Mouse (Mus musculus) frontal cortex, adult 2 months (tissue): ENCODE data around the gene Dapk2. TPM values are rescaled to one million over a fixed set of nuclear protein-coding genes. Genes with fewer than 3 reads are reported as not detected.
A peak's percentile ranks its signal among the peaks of the same experiment; 100 is the strongest.

Source experiments
- DNase-seq, 2 experiments: peaks; one replicate each; pipeline ENCODE4 v3.0.0; 2022; ENCODE audit warnings: low spot score in 1 of 2; ENCODE audit errors: extremely low spot score in 1 of 2
- polyA plus RNA-seq: library from polyadenylated mRNA; depleted of rRNA; stranded (reverse); fragments of >200 nt; gene quantifications from 2 replicates; pipeline ENCODE4 v1.2.3, GENCODE M21; 2012

Dapk2 gene
- polyA plus RNA-seq, 1 experiment: 2.1 TPM

DNA sequence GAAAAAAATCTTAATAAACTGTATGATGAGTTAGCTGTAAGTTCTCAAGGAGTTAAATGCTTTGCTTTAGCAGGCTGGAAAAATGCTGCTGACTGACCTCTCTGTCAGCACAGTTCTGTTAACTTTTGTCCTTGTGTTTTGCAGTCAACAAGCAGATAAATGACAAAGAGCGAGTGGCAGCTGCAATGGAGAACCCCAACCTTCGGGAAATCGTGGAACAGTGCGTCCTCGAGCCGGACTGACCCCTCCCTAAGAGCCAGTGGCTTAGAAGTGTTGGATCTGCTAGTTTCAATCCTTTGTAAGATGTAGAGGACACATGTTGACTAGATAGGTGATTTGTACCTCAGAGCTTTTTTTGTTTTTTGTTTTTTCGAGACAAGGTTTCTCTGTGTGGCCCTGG lies 19.8 kb upstream of the Dapk2 start:
- no peak for DNase-seq

- DNase-seq: no peak
Measured at GRCm38 (mm10) chr9:66142265-66142664, 15.8 kb upstream of the Dapk2 start.

DNA sequence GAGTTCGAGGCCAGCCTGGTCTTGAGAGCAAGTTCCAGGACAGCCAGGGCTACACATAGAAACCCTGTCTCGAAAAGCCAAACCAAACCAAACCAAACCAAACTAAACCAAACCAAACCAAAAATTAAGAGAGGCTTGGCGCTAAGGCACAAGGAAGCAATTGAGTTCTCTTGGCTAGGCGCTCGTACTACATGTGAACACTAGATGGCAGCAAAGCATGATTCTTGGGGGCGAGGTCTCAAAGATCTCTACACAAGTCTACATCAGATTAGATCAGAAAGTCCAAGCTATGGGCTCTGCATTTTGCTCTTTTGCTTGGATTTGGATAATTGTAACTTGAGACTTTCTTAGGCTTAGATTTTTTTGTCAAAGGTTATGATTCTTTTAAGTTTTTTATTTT lies 13.8 kb upstream of the Dapk2 start:
- DNase-seq: peak; percentile 41 to 93

DNA sequence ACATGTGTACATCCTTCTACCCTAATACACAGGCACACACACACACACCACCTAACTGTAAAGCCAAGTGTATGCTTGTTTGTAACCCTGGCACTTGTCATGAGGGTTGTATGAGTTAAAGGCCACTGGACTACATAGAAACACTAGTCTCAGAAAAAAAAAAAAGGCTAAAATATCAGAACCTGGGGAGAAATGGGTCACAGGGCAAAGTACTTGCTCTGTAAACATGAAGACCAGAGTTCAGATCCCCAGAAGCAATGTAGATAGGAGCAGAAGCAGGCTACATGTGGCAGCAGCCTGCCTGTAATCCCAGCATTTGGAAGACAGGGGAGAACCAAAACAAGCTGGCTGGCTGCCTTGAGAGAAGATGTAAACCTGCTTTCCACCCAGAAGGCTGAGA lies 11.9 kb upstream of the Dapk2 start:
- DNase-seq: no peak

DNA sequence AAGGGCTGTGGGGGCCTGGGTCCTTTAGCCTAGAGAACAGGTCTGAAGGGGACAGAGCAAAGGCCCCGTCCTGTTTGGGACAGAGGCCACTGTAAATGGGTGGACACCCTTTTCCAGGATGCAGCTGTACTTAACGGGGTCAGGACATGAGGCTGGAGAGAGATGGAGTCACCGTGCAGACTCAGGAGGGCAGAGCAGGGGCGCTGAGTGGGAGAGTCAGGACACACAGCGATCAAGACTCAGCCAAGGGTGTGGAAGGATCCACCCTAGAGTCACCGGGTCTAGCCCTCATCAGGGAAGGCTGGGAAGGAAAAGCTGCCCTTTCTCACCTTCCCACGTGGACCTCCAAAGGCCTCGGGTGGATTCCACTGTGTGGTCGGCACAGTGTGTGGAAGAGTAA lies 6.0 kb upstream of the Dapk2 start:
- DNase-seq: no peak

DNA sequence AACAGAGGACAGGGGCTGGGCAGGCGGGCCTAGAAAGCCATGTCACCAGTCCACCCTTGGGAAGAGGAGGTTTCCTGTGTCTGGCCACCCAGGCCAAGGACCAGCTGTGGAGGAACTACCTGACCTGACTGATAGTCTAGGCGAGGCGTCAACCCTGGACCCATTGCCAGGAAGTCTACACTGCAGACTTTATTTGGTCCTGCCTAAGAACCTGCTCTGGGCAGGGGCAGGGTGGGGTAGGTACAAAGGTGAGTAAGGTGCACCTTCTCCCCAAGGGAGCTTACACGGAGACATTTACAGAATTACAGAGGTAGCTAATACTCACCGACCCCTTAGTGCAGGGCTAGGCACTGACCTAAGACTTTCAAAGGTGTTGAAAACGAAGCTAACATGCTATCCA lies 4.4 kb upstream of the Dapk2 start:
- DNase-seq: no peak

GRCm38 (mm10) chr9:66154013-66154412 lies 4.0 kb upstream of the Dapk2 start:
- DNase-seq: no peak

- no peak for DNase-seq
Measured at GRCm38 (mm10) chr9:66155534-66155933, 2.5 kb upstream of the Dapk2 start.

- DNase-seq: no peak
Measured at GRCm38 (mm10) chr9:66158885-66159430, 935 bp downstream of the Dapk2 start.

- no peak for DNase-seq
Measured at GRCm38 (mm10) chr9:66160155-66160554, 2.1 kb downstream of the Dapk2 start.

DNA sequence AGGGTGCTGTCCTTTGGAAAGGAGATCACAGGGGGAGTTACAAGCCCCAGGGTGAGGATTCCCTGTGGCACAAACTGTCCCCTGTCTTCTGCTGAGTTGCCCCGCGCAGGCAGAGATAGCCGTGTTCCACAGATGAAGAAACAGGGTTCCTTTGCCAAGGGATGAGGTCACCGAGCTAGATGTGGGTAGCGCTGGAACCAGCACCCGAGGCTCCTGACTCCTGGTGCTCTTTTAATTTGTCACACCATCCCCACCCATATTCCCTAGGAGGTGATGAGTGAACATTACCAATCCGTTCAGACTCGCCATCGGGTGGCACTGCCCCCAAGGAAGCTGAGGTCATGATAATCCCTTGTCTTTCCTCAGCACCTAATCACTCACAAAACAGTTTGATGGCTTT lies 5.0 kb downstream of the Dapk2 start:
- no peak for DNase-seq

- no peak for DNase-seq
Measured at GRCm38 (mm10) chr9:66167222-66167621, 9.2 kb downstream of the Dapk2 start.

- DNase-seq: no peak
Measured at GRCm38 (mm10) chr9:66168233-66168632, 10.2 kb downstream of the Dapk2 start.

DNA sequence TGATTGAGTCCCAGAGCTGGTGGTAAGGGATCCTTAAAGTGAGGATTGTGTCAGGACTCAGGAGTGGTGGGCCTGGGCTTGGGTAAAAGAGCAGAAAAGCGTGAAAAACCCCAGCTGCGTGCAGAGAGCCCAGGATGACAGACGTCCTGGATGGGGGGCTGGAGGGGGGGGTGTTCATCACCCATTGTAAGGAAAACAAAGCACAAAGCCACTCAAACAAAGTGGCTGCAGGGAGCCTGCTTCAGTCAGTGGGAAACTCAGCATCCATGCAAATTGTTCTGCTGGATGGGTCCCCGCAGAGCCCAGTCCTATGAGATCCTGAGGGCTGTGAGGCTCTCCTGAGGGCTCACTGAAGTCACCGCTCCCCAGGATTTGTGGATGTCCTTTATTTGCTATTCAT lies 12.5 kb downstream of the Dapk2 start:
- DNase-seq: no peak

DNA sequence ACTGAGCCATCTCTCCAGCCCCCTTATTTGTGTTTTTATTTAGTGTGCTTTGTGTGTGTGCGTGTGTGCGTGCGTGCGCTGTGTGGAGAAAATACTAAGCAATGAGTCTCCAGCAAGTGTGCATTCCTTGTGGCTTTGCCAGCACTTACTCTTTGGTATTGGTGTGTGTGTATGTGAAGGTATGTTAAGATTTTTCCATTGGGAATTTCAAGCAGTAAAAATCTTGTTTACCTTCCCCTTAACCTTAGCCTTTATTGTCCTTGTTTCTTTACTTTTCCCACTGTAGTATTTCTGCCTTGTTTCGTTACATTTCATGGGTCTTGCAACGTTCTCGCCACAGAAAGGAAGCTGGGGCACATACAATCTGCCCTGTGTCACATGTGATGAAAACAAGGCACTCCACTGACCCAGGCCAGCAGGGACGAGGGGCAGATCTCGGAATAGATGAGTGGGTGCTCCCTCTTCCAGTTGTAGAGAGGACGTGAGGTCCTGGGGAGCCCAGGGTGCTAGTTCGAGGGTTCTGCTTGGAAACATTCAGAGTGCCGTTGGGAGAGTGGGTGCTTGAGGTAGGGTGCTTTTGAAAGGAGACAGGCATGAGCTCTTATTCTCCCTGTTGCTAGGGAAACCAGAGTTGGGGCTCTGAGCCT lies 13.4 kb downstream of the Dapk2 start:
- no peak for DNase-seq

DNA sequence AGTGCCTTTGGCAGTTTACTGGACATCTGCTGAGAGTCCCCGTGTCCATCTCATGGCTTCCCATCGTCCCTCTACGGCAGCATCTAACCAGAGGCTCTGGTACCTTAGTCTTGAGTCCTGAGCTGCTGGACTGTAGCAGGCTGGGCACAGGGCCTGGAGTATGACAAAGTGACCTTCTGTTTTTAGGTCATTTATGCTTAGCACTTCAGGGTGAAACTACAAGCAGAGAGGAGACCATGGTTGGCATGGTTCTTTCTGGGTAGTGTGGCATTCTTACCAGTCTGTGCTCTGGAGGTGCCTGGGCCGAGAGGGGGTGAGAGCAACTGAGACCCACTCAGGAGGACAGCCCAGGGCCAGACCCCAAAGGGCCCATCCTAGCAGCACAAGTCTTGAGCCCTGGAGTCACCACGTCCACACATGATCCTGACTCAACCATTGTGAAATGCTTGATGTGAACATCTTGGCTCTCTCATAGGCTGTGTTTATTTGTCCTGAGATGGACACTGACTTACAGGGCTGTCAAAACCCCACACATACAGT lies 15.4 kb downstream of the Dapk2 start:
- no peak for DNase-seq

GRCm38 (mm10) chr9:66174985-66175384 lies 17.0 kb downstream of the Dapk2 start:
- DNase-seq: no peak

- no peak for DNase-seq
Measured at GRCm38 (mm10) chr9:66177975-66178374, 20.0 kb downstream of the Dapk2 start.

DNA sequence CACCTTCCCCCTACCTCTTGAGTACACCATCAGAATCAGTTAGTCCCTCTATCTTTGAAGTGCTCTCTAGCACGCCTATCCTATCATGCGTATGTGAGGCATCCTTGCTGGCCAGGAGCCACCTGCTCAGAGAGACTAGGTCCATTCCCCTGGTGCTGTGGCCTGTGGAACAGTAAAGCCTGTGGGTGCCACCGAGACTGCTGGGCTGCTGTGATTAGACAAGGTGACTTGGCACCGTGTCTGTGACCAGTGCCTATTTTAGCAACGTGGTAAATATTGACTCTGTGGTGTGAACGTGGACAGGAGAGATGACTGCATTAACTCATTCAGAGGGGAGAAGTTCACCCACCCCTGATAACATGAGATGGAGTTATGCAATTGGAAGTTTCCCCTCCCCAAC lies 21.8 kb downstream of the Dapk2 start:
- DNase-seq: no peak

DNA sequence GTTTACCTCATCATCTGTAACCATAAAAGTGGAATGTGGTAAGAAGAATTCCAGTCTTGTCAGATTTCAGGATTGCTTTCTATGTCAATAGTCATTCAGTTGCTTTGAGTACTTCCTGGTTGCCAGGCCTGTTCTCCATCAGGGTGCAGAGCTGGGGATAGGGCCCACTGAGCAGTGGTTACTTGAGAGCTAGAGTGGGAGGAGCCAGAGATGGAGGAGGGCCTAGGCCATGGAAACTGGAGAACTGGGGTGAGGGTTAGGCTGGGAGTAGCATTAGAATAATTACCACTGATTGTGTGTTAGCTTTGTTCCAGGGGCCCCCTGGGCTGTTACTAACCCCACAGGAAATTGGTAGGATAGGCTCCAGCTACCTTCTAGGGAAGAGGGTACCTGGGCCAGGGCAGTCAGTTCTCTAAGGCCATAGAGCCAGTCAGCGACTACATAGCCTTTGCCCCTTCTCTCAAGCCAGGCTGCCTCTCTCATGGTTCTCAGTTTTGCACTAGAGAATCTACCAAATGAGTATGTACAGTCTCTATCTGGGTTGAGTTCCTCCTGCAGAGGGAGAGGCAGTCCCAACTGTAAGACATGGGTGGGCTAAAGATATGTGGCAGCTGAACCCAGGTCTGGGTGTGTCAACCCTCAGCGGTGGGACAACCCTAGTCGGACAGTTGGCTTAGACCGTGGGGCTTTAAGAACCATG lies 23.3 kb downstream of the Dapk2 start:
- DNase-seq: no peak

GRCm38 (mm10) chr9:66181826-66182678 lies 24.0 kb downstream of the Dapk2 start:
- no peak for DNase-seq
